Mouse (Mus musculus) hindbrain, embryonic 10.5 days (tissue): ENCODE results near the gene Prkag1. TPM values are rescaled to one million over a fixed set of nuclear protein-coding genes. Genes with fewer than 3 reads are reported as not detected.

Source experiments
- DNase-seq: peaks from one replicate; pipeline ENCODE4 v3.0.0-alpha.2; 2017; ENCODE audit warnings: low spot score
- H3K27ac ChIP-seq: fragments of 300-500 bp; sonication (generic); 2 replicates; pipeline ENCODE4 v1.5.1; 2016; ENCODE audit warnings: mild to moderate bottlenecking, moderate library complexity
- H3K27me3 ChIP-seq: fragments of 300-500 bp; sonication (generic); 2 replicates; pipeline ENCODE4 v1.6.1; 2016; ENCODE audit warnings: mild to moderate bottlenecking; ENCODE audit not compliant: poor library complexity, insufficient read depth, severe bottlenecking
- H3K36me3 ChIP-seq: fragments of 300-500 bp; sonication (generic); 2 replicates; pipeline ENCODE4 v1.6.1; 2016; ENCODE audit warnings: mild to moderate bottlenecking, moderate library complexity
- H3K4me1 ChIP-seq: fragments of 300-500 bp; sonication (generic); replicated peaks from 2 replicates; pipeline ENCODE4 v1.6.1; 2016; ENCODE audit warnings: mild to moderate bottlenecking
- H3K4me3 ChIP-seq: fragments of 300-500 bp; sonication (generic); 2 replicates; pipeline ENCODE4 v1.5.1; 2016; ENCODE audit warnings: mild to moderate bottlenecking, moderate library complexity
- H3K9me3 ChIP-seq: fragments of 300-500 bp; sonication (generic); 2 replicates; pipeline ENCODE4 v1.6.1; 2016; ENCODE audit warnings: mild to moderate bottlenecking, moderate library complexity
- WGBS: fragments of 180-500 bp; shearing (Covaris S2); methylation state at CpG from one replicate; pipeline ENCODE4 v1.1.7; 2016; 5-methylcytosine and 5-hydroxymethylcytosine counted together
- polyA plus RNA-seq: library from polyadenylated mRNA; unstranded; fragments of >200 nt; fragmentation: Nextera tagmentation; extraction: Ambion mirVana; gene quantifications from 2 replicates; pipeline ENCODE4 v1.2.1, GENCODE M21; 2016

Prkag1 gene
- polyA plus RNA-seq, 1 experiment from 2014 or later, result 89.0 TPM

DNA sequence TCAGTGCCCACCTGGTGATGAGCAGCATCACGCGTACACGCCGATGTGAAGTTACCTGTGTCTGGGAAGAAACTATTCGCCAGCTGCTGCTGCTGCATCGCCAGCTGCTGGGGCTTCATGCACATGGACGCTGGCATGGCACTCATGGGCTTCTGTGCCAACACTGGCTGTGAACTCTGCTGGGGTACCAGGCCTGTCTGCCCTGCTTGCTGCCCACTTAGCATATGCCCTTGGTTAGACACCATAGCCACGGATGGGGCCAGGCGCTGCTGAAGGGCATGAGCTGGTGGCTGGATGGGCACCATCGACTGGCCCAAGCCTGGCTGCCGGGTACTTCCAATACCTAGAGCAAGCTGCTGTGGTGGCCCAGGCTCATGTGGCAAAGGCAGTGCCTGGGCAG lies 17.8 kb upstream of the Prkag1 start:
- 96% methylated on average over 11 of the region's 11 CpGs for WGBS
- DNase-seq, result no peak
- Histone ChIP-seq H3K4me3 (no peak overlapping the region), H3K4me1 (no peaks in the 10 kb centered on the region), H3K36me3 (peaks cover 100% of the 10 kb centered on the region), H3K27me3 (no peaks in the 10 kb centered on the region), H3K9me3 (no peaks in the 10 kb centered on the region), H3K27ac (no peak overlapping the region)

DNA sequence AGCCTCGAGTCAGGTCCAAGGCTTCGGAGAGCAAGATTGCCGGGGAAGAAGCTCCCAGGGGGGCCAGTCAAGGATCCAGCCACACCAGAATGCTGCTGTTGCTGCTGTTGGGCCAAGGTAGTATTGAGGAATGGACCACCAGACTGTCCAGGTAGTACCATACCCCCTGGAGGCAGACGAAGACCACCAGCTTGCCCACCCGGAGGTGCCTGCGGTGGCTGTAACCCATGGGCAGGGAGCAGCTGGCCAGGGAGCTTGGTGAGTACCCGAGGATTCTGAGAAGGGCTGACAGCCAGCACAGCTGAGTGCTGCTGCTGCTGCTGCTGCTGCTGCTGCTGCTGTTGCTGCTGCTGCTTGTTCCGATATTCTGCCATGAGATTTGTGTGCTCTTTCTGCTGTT lies 14.8 kb upstream of the Prkag1 start:
- 93% methylated on average over 8 of the region's 8 CpGs for WGBS
- no peak for DNase-seq
- H3K27ac ChIP-seq, result no peak overlapping the region

DNA sequence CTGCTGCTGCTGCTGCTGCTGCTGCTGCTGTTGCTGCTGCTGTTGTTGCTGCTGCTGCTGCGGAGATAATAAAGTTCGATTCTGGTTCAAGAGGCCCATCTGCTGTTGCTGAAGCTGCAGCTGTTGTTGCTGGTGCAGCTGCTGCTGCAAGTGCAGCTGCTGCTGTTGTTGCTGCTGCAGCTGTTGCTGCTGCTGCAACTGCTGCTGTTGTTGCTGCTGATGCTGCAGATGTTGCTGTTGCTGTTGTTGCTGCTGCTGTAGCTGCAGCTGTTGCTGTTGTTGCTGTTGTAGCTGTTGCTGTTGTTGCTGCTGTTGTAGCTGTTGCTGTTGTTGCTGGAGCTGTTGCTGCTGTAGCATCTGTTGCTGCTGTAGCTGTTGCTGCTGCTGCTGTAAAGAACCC lies 13.8 kb upstream of the Prkag1 start:
- H3K4me3 ChIP-seq, result no peak overlapping the region
- H3K36me3 ChIP-seq, result peaks cover 100% of the 10 kb centered on the region
- H3K4me1 ChIP-seq, result no peaks in the 10 kb centered on the region
- H3K27me3 ChIP-seq, result no peaks in the 10 kb centered on the region
- no peak overlapping the region for H3K27ac ChIP-seq
- DNase-seq, result no peak
- WGBS, result 97% methylated on average over 2 of the region's 2 CpGs
- H3K9me3 ChIP-seq, result no peaks in the 10 kb centered on the region

More for the DNA sequence above, 14.8 kb upstream of the Prkag1 start:
- H3K4me3 ChIP-seq, result no peak overlapping the region
- no peaks in the 10 kb centered on the region for H3K4me1 ChIP-seq
- H3K36me3 ChIP-seq, result peaks cover 100% of the 10 kb centered on the region
- no peaks in the 10 kb centered on the region for H3K9me3 ChIP-seq
- H3K27me3 ChIP-seq, result no peaks in the 10 kb centered on the region

DNA sequence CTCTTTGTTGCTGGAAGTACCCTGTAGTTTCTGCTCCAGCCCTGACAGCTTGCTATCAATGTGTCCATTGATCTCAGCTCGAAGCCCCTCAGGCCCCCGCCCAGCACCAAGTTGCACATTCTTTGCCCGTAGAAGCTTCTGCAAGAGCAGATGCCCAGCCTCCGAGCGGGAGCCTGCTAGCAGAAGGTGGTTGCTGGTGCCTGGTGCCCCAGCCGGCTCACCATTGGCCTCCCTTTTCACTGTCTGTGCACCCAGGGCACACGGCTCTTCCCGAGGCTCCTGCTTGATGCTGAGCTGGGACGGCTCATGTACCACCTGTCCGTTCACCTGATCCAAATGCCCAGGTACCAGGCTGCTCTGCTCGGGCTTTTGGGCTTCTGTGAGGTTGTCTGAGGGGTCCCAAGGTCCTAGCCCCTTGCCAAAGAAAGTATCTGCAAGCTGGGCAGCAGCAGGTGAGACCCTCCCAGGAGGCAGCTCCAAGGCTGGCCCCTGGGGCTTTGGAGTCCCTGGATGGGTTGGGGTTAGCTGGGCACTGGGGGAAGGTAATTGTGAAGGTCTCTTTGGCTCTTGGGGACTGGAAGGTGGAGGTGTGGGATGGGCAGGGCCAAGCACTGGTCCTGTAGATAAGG lies 12.4 kb upstream of the Prkag1 start:
- 86% methylated on average over 11 of the region's 11 CpGs for WGBS

DNA sequence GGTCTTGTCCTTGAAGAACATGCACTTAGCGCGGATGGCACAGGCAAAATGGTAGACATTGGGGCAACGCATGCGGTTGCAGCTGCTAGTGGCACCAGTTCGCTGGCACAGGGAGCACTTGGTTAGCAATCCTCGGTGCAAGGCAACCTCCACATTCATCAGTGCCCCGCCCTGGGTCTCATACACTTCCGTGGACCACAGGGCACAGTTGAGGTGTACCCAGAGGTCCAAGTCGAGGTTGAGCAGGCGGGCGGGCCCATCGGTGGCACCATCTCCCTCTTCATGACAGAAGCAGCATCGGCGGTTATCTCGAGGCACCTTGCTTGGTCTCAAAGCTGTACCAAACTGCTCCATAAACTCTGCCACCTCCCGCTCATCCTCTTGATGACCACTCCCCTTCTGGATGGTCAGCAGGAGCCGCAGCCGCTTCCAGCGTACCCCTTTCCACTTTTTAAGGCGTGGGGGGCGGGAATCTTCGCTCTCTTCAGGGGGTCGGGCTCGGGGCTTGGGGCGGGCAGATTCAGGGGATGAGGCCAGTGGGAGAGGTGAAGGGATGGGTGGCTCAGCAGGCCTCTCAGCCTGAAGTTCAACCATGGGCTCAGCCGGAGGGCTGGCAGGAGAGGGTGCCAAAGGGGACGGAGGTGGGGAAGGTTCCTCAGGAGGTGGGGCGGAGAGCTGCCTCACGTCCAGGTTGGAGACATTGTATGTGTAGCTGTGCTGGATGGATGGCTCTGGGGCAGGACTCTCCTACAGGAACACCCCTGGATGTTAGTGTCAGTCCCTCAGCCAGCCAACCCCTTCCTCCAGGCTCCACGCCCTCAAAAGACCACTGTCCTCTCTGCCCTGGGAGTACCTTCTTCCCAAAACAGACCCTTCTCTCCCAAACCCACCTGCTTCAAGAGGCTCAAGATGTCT lies 8.6 kb upstream of the Prkag1 start:
- H3K9me3 ChIP-seq, result no peaks in the 10 kb centered on the region
- H3K27ac ChIP-seq, result no peak overlapping the region
- WGBS, result 95% methylated on average over 30 of the region's 30 CpGs
- no peak for DNase-seq
- H3K27me3 ChIP-seq, result no peaks in the 10 kb centered on the region
- no peak overlapping the region for H3K4me3 ChIP-seq
- no peaks in the 10 kb centered on the region for H3K4me1 ChIP-seq
- H3K36me3 ChIP-seq, result peaks cover 100% of the 10 kb centered on the region

More for the DNA sequence above, 12.4 kb upstream of the Prkag1 start:
- Histone ChIP-seq H3K36me3 (peaks cover 100% of the 10 kb centered on the region), H3K4me3 (no peak overlapping the region), H3K4me1 (no peaks in the 10 kb centered on the region), H3K27ac (no peak overlapping the region), H3K27me3 (no peaks in the 10 kb centered on the region), H3K9me3 (no peaks in the 10 kb centered on the region)
- no peak for DNase-seq

DNA sequence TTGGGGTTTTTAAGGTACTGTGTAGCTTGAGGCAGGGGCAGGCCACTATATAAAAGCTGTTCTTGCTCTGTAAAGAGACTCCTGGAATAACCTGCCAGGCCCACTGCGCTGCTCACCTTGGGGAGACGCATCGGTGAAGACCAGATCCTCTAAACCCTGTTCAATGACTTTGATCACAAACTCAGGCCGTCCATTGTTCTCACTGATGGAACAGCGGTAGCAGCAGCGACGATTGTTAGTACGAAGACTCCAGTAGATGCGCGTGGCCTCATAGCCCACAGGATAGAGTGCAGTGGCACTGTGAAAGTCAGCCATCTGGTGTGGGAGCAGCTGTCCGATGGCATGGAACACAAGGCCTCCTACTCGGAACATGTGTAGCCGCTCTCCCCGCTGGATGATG lies 7.8 kb upstream of the Prkag1 start:
- H3K27me3 ChIP-seq, result no peaks in the 10 kb centered on the region
- 94% methylated on average over 14 of the region's 14 CpGs for WGBS
- H3K27ac ChIP-seq, result no peak overlapping the region
- H3K4me3 ChIP-seq, result no peak overlapping the region
- H3K36me3 ChIP-seq, result peaks cover 100% of the 10 kb centered on the region
- no peaks in the 10 kb centered on the region for H3K4me1 ChIP-seq
- no peaks in the 10 kb centered on the region for H3K9me3 ChIP-seq
- DNase-seq, result no peak

DNA sequence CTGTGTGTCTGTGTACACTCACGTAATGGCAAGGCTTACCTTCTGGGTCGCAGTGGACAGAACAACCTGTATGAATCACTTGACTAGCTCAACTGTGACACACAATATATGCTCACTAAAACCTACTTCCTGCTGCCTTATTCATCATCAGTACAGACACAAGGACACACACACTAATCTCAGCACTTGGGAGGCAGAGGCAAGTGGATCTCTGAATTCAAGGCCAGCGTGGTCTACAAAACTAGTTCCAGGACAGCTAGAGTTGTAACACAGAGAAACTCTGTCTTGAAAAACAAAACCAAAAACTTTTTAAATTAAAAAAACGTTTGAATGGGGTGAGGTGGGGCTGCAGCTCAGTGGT lies 6.4 kb upstream of the Prkag1 start:
- Histone ChIP-seq H3K4me1 (no peaks in the 10 kb centered on the region), H3K9me3 (no peaks in the 10 kb centered on the region), H3K27me3 (no peaks in the 10 kb centered on the region), H3K27ac (no peak overlapping the region), H3K4me3 (no peak overlapping the region), H3K36me3 (peaks cover 100% of the 10 kb centered on the region)
- DNase-seq, result no peak
- WGBS, result 80% methylated on average over 4 of the region's 4 CpGs

DNA sequence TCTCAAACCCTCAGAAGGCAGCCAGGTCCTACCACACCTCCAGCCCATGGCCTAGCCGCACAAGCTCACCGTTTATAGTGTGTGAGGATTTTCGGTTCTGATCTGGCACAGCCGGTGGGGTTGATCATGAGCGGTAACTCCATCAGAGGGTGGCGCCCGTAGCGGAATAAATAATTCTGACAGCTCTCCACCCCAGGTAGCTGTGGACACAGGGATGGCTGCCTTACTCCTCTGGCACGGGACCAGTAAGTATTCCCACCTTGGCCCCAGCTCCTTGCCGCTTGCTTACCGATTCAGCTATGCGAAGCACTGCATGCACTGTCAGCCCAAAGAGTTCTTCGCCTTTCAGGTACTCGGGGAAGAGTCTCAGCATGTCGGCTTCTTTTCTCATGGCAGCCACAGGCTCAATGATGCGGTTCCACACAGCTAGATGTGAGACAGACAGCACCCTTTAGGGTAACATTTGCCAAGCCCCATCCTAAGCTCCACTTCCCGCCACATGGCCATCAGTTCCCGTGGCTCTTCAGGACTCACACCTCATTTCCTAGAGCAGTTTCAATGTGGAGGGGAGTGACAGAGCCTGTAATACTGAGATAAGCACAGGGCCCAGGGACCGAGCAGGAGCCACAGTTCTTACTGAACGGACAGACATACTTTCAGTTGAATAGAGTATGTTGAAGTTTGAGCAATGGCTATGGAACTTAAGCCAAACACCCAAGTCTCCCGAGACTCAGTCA lies 5.9 kb upstream of the Prkag1 start:
- Histone ChIP-seq H3K9me3 (no peaks in the 10 kb centered on the region), H3K27ac (no peak overlapping the region), H3K4me3 (no peak overlapping the region), H3K4me1 (peaks cover 3% of the 10 kb centered on the region; the same call in 1 of the 2 replicates), H3K27me3 (no peaks in the 10 kb centered on the region), H3K36me3 (peaks cover 94% of the 10 kb centered on the region)
- no peak for DNase-seq
- WGBS, result 92% methylated on average over 21 of the region's 21 CpGs

DNA sequence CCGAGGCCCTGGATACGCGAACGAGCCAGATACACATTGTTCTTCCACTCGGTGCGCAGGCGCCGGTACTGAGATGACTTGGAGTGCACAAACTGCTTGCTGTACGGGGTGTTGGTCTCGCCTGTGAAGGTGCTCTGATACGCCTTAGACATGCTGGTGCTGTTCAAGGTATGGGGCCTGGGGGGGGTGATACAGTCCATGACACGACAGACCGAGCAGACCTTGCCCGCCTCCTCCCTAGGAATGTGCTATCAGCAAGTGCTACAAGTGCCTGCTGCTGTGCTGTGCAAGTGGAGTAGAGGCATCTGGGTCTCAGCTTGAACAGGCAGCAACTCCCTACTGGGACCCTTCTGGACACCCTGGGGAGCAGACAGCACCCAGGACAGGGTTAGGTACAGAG lies 4.0 kb upstream of the Prkag1 start:
- no peak for DNase-seq
- Histone ChIP-seq H3K27ac (no peak overlapping the region), H3K36me3 (peaks cover 76% of the 10 kb centered on the region), H3K27me3 (no peaks in the 10 kb centered on the region), H3K9me3 (no peaks in the 10 kb centered on the region), H3K4me3 (no peak overlapping the region), H3K4me1 (peaks cover 12% of the 10 kb centered on the region)
- WGBS, result 94% methylated on average over 14 of the region's 14 CpGs

DNA sequence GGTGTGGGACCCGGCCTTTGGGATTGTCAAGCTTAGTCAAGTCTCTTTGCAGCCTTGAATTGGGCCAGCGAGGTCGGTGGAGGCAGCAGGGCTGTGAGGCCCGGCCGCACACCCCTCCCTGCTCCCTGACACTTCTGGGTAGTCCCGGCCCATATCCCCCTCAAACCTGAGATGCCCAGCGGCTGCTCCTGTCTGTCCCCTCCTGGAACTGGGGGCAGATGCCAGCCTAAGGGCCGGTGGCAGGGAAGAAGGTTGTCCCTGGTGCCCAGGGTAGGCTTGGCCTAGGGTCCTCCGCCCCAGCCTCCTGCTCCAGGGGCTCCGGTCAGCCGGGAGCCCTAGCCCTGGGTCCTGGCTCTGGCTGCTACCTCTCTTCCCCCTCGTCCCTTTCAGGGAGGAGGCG lies 2.7 kb upstream of the Prkag1 start:
- peaks cover 66% of the 10 kb centered on the region for H3K36me3 ChIP-seq
- no peaks in the 10 kb centered on the region for H3K9me3 ChIP-seq
- no peak for DNase-seq
- H3K4me3 ChIP-seq, result no peak overlapping the region
- H3K27ac ChIP-seq, result no peak overlapping the region
- WGBS, result 89% methylated on average over 13 of the region's 13 CpGs
- no peaks in the 10 kb centered on the region for H3K27me3 ChIP-seq
- H3K4me1 ChIP-seq, result peaks cover 20% of the 10 kb centered on the region

DNA sequence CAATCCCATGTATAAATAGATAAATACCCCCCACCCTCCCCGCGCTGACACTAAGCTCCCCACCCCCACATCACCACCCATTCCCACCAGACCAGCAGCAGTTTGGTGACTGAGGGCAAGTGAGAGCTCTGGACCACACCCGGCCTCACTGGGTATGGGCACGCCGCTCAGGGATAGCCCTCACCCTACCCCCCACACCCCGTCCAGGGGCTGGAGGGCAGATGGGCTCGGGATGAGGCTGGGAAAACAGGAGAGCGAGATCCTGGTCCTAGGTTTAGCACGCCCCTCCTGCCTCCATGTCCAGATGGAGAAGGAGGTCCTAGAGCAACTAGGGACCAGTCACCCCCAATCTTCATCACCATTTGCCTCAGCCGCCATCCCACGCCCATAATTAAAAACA lies 2.0 kb upstream of the Prkag1 start:
- Histone ChIP-seq H3K4me3 (no peak overlapping the region), H3K4me1 (peaks cover 20% of the 10 kb centered on the region), H3K36me3 (peaks cover 60% of the 10 kb centered on the region), H3K27me3 (no peaks in the 10 kb centered on the region), H3K27ac (no peak overlapping the region), H3K9me3 (no peaks in the 10 kb centered on the region)
- DNase-seq, result no peak
- 92% methylated on average over 11 of the region's 11 CpGs for WGBS

DNA sequence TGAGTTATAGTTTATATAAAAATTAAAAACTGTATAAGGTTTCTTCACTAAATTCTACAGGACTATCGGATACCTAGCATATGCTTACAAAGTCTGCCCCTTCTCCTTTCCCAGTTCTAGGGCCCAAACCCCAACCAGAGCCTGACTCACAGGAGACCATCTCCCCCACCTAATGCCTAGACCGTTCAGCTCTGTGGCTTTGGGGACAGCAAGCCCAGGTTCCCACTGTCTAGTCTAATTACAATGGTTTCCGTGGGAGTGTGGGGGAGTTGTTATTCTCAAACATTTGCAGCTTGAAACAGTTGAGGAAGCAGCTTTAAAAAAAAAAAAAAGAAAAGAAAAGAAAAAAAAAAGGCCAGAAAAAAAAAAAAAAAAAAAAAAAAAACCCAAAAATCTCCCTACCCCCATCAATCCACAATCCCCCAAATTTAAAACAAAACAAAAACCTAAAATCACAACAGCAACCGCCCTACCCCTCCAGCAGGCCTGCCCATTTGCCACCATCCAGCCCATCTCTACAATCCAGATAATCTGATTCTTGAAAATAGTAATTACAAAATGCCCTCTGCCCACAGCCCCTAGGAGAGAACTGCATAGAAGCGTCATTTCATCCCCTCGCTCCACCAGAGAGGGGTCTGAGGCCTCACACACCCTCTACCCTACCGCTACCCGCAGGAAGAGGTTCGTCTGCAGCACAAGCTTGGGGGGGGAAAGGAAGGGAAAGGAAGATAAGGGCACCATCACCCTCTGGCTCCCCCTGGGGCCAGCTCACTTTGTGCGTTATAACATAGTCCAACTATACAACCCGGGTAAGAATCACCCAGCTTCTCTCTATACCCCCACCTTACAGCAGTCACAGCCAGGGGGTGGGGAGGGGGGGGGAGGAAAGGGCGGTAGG lies 1.1 kb upstream of the Prkag1 start:
- no peaks in the 10 kb centered on the region for H3K27me3 ChIP-seq
- WGBS, result 68% methylated on average over 12 of the region's 12 CpGs
- H3K27ac ChIP-seq, result peak overlapping the region; percentile 53; the same call in 1 of the 2 replicates
- peaks cover 20% of the 10 kb centered on the region for H3K4me1 ChIP-seq
- peaks cover 57% of the 10 kb centered on the region for H3K36me3 ChIP-seq
- no peaks in the 10 kb centered on the region for H3K9me3 ChIP-seq
- H3K4me3 ChIP-seq, result peak overlapping the region; percentile 84; the same call in 1 of the 2 replicates
- no peak for DNase-seq
